Mouse (Mus musculus): ENCODE results near the gene Serpina1f. TPM values are rescaled to one million over a fixed set of nuclear protein-coding genes. Genes with fewer than 3 reads are reported as not detected.
"Not testable (repeated sequence)": the region's sequence is repeated elsewhere in the genome, so short reads cannot be mapped to it uniquely, and the experiment has no call there.

Gene Serpina1f
- polyA plus RNA-seq, 1 experiment from 2014 or later, result not detected

- Histone ChIP-seq H3K9me3 (no peaks in the 10 kb centered on the region), H3K27me3 (no peaks in the 10 kb centered on the region), H3K4me2 (no peak overlapping the region), H3K4me3 (no peak overlapping the region), H3K36me3 (no peaks in the 10 kb centered on the region), H3K27ac (no peak overlapping the region), H3K9ac (no peak overlapping the region), H3K4me1 (replicated peaks) (no peaks in the 10 kb centered on the region)
- ATAC-seq (ENCODE audit: low FRiP score), result no peak
- 88% methylated on average over 3 of the region's 3 CpGs for WGBS
These were observed 9.9 kb downstream of the Serpina1f start for GRCm38 (mm10) chr12:103685386-103685785.

- Histone ChIP-seq H3K9me3 (no peaks in the 10 kb centered on the region), H3K4me1 (replicated peaks) (no peaks in the 10 kb centered on the region), H3K27ac (no peak overlapping the region), H3K4me2 (no peak overlapping the region), H3K27me3 (no peaks in the 10 kb centered on the region), H3K36me3 (no peaks in the 10 kb centered on the region), H3K4me3 (no peak overlapping the region), H3K9ac (no peak overlapping the region)
- WGBS, result 77% methylated on average over 4 of the region's 4 CpGs
- ATAC-seq (ENCODE audit: low FRiP score), result no peak
These were observed 11.6 kb downstream of the Serpina1f start for GRCm38 (mm10) chr12:103683775-103684174.

GRCm38 (mm10) chr12:103681739-103682138, 13.6 kb downstream of the Serpina1f start:
- H3K4me1 ChIP-seq (replicated peaks), result no peaks in the 10 kb centered on the region
- H3K4me3 ChIP-seq, result no peak overlapping the region
- WGBS, result 74% methylated on average over 2 of the region's 2 CpGs
- H3K36me3 ChIP-seq, result no peaks in the 10 kb centered on the region
- no peak overlapping the region for H3K9ac ChIP-seq
- no peak overlapping the region for H3K27ac ChIP-seq
- H3K9me3 ChIP-seq, result no peaks in the 10 kb centered on the region
- no peak overlapping the region for H3K4me2 ChIP-seq
- ATAC-seq (ENCODE audit: low FRiP score), result no peak
- H3K27me3 ChIP-seq, result no peaks in the 10 kb centered on the region

- H3K9ac ChIP-seq, result no peak overlapping the region
- ATAC-seq (ENCODE audit: low FRiP score), result no peak
- no peaks in the 10 kb centered on the region for H3K36me3 ChIP-seq
- H3K27me3 ChIP-seq, result no peaks in the 10 kb centered on the region
- H3K4me1 ChIP-seq (replicated peaks), result no peaks in the 10 kb centered on the region
- WGBS, result 81% methylated on average over 2 of the region's 2 CpGs
- no peak overlapping the region for H3K27ac ChIP-seq
- H3K4me3 ChIP-seq, result no peak overlapping the region
- no peaks in the 10 kb centered on the region for H3K9me3 ChIP-seq
- no peak overlapping the region for H3K4me2 ChIP-seq
These were observed 14.2 kb downstream of the Serpina1f start for GRCm38 (mm10) chr12:103681169-103681568.

- H3K9ac ChIP-seq; H3K36me3 ChIP-seq; H3K4me3 ChIP-seq; ATAC-seq (ENCODE audit: low FRiP score); H3K4me1 ChIP-seq (replicated peaks); H3K9me3 ChIP-seq; H3K4me2 ChIP-seq; H3K27ac ChIP-seq; H3K27me3 ChIP-seq: not testable (repeated sequence)
- 100% methylated on average over 1 of the region's 1 CpGs for WGBS
These were observed 15.5 kb downstream of the Serpina1f start for GRCm38 (mm10) chr12:103679853-103680252.

- Histone ChIP-seq H3K27me3 (no peaks in the 10 kb centered on the region), H3K4me3 (no peak within 1 kb of the TSS), H3K36me3 (no peaks in the 10 kb centered on the region), H3K4me2 (no peak within 1 kb of the TSS), H3K9me3 (no peaks in the 10 kb centered on the region), H3K27ac (no peak within 1 kb of the TSS), H3K4me1 (replicated peaks) (no peaks in the 10 kb centered on the region), H3K9ac (no peak within 1 kb of the TSS)
- WGBS, result 88% methylated on average over 1 of the region's 1 CpGs
- ATAC-seq (ENCODE audit: low FRiP score), result no peak
These were observed 19.3 kb downstream of the Serpina1f start, which contains the start of gene Serpina16 for GRCm38 (mm10) chr12:103676039-103676438. TSS of gene Serpina16 (minus strand) at chr12:103676139.

GRCm38 (mm10) chr12:103673179-103673578, 22.1 kb downstream of the Serpina1f start:
- H3K9ac ChIP-seq, result no peak overlapping the region
- 93% methylated on average over 2 of the region's 2 CpGs for WGBS
- no peak overlapping the region for H3K27ac ChIP-seq
- no peaks in the 10 kb centered on the region for H3K27me3 ChIP-seq
- no peak overlapping the region for H3K4me3 ChIP-seq
- H3K36me3 ChIP-seq, result no peaks in the 10 kb centered on the region
- H3K9me3 ChIP-seq, result no peaks in the 10 kb centered on the region
- no peak overlapping the region for H3K4me2 ChIP-seq
- H3K4me1 ChIP-seq (replicated peaks), result no peaks in the 10 kb centered on the region
- no peak for ATAC-seq (ENCODE audit: low FRiP score)

- Histone ChIP-seq H3K9ac (no peak overlapping the region), H3K9me3 (no peaks in the 10 kb centered on the region), H3K4me1 (replicated peaks) (no peaks in the 10 kb centered on the region), H3K27ac (no peak overlapping the region), H3K27me3 (no peaks in the 10 kb centered on the region), H3K36me3 (no peaks in the 10 kb centered on the region), H3K4me3 (no peak overlapping the region), H3K4me2 (no peak overlapping the region)
- no peak for ATAC-seq (ENCODE audit: low FRiP score)
- 86% methylated on average over 3 of the region's 3 CpGs for WGBS
These were observed 23.8 kb downstream of the Serpina1f start for GRCm38 (mm10) chr12:103671483-103671882.

GRCm38 (mm10) chr12:103670964-103671363, 24.4 kb downstream of the Serpina1f start:
- Histone ChIP-seq H3K36me3 (no peaks in the 10 kb centered on the region), H3K27ac (no peak overlapping the region), H3K9me3 (no peaks in the 10 kb centered on the region), H3K4me1 (replicated peaks) (no peaks in the 10 kb centered on the region), H3K27me3 (no peaks in the 10 kb centered on the region), H3K4me3 (no peak overlapping the region), H3K9ac (no peak overlapping the region), H3K4me2 (no peak overlapping the region)
- 86% methylated on average over 2 of the region's 2 CpGs for WGBS
- ATAC-seq (ENCODE audit: low FRiP score), result no peak

- Histone ChIP-seq H3K4me3 (no peak overlapping the region), H3K4me2 (no peak overlapping the region), H3K27me3 (no peaks in the 10 kb centered on the region), H3K36me3 (no peaks in the 10 kb centered on the region), H3K9me3 (no peaks in the 10 kb centered on the region), H3K27ac (no peak overlapping the region), H3K9ac (no peak overlapping the region), H3K4me1 (replicated peaks) (no peaks in the 10 kb centered on the region)
- ATAC-seq (ENCODE audit: low FRiP score), result no peak
- 89% methylated on average over 5 of the region's 5 CpGs for WGBS
These were observed 25.0 kb downstream of the Serpina1f start for GRCm38 (mm10) chr12:103670344-103670743.

GRCm38 (mm10) chr12:103665286-103665685, 30.0 kb downstream of the Serpina1f start:
- no peaks in the 10 kb centered on the region for H3K27me3 ChIP-seq
- no peak overlapping the region for H3K4me3 ChIP-seq
- H3K9me3 ChIP-seq, result no peaks in the 10 kb centered on the region
- H3K4me1 ChIP-seq (replicated peaks), result no peaks in the 10 kb centered on the region
- no peak overlapping the region for H3K27ac ChIP-seq
- 92% methylated on average over 3 of the region's 3 CpGs for WGBS
- no peak overlapping the region for H3K9ac ChIP-seq
- no peak overlapping the region for H3K4me2 ChIP-seq
- H3K36me3 ChIP-seq, result no peaks in the 10 kb centered on the region
- no peak for ATAC-seq (ENCODE audit: low FRiP score)

- H3K27ac ChIP-seq; ATAC-seq (ENCODE audit: low FRiP score): not testable (repeated sequence)
These were observed 33.3 kb downstream of the Serpina1f start for GRCm38 (mm10) chr12:103662053-103662452.

GRCm38 (mm10) chr12:103660076-103660475, 35.3 kb downstream of the Serpina1f start:
- no peak overlapping the region for H3K4me3 ChIP-seq
- no peaks in the 10 kb centered on the region for H3K27me3 ChIP-seq
- no peaks in the 10 kb centered on the region for H3K4me1 ChIP-seq (replicated peaks)
- no peak for ATAC-seq (ENCODE audit: low FRiP score)
- WGBS, result 86% methylated on average over 5 of the region's 5 CpGs
- no peak overlapping the region for H3K4me2 ChIP-seq
- no peaks in the 10 kb centered on the region for H3K36me3 ChIP-seq
- H3K27ac ChIP-seq, result no peak overlapping the region
- H3K9ac ChIP-seq, result no peak overlapping the region
- H3K9me3 ChIP-seq, result no peaks in the 10 kb centered on the region

More at GRCm38 (mm10) chr12:103662053-103662452, 33.3 kb downstream of the Serpina1f start:
- not testable (repeated sequence) for H3K9me3 ChIP-seq; H3K4me1 ChIP-seq (replicated peaks); H3K27me3 ChIP-seq; H3K9ac ChIP-seq; H3K4me2 ChIP-seq; H3K4me3 ChIP-seq; H3K36me3 ChIP-seq
